Mouse (Mus musculus) brain, embryonic 14.5 days (tissue): ENCODE measurements at regions not wholly inside any gene's neighbourhood (a gene's known extent, or its start where the extent isn't known, plus 50 kb on each side); places are given as distances from the start of the nearest gene placed in this dataset.
A peak's percentile ranks its signal among the peaks of the same experiment; 100 is the strongest.

Experiments used
- DNase-seq: peaks from one replicate; pipeline ENCODE4 v3.0.0-alpha.2; 2011; ENCODE audit warnings: low read depth
- CTCF ChIP-seq: fragments of 200-500 bp; IDR thresholded peaks from 2 replicates; pipeline ENCODE4 v1.5.1; 2012; ENCODE audit warnings: inconsistent platforms, mild to moderate bottlenecking, moderate library complexity, borderline replicate concordance; ENCODE audit not compliant: insufficient read depth, insufficient read length; ENCODE audit errors: extremely low read depth
- POLR2A ChIP-seq: fragments of 200-500 bp; IDR thresholded peaks from 2 replicates; pipeline ENCODE4 v1.6.1; 2012; ENCODE audit warnings: mild to moderate bottlenecking, inconsistent platforms, borderline replicate concordance; ENCODE audit not compliant: poor library complexity, insufficient read depth, insufficient read length, severe bottlenecking; ENCODE audit errors: extremely low read depth

- DNase-seq = peak; percentile 60
- TF ChIP-seq CTCF = peak; percentile 67
- no peak for TF ChIP-seq POLR2A
These were observed 326.0 kb downstream of the Matn1 start for GRCm38 (mm10) chr4:131270192-131270591.

DNA sequence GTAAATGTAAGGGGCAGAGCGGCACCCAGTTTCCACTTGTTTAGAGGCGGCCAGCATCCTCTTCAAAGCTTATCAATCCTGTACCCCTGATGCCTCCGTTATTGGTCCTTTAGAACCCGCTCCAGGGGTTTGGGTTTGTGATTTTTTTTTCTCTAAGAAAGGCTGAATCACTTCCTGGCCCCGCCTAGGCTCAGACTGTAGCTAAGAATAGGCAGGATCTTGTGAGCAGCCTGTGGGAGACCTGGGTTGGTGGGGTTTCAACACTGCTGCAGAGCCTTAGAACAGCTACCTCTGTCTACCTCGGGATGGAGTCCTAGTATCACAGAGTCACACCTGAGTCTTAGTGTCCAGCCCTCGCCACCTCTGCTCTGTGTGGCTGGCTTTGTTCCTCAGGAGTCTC is 327.9 kb downstream of the Matn1 start:
- DNase-seq = no peak
- TF ChIP-seq CTCF (no peak), POLR2A (no peak)

DNA sequence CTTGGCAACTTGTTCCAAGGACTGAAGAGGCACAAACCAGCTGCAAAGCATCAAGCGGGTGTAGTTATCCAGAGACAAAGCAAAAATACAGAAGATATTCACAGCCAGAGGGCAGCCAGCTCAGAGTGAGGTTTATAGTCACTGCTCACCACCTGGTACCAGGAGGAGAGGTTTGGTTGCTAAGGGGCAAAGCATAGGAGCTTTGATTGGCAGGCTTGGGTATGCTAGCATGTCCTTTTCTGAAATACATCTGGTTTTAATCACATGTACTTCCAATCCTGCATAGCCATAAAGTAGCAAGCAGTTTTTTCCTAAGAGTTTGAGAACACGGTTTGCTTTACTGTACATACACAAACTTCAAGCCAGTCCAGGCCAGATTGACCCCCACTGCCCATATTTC is 349.4 kb downstream of the Matn1 start:
- no peak for TF ChIP-seq CTCF
- no peak for TF ChIP-seq POLR2A
- no peak for DNase-seq

GRCm38 (mm10) chr4:131298011-131298674 is 354.0 kb downstream of the Matn1 start:
- TF ChIP-seq POLR2A (no peak), CTCF (no peak)

DNA sequence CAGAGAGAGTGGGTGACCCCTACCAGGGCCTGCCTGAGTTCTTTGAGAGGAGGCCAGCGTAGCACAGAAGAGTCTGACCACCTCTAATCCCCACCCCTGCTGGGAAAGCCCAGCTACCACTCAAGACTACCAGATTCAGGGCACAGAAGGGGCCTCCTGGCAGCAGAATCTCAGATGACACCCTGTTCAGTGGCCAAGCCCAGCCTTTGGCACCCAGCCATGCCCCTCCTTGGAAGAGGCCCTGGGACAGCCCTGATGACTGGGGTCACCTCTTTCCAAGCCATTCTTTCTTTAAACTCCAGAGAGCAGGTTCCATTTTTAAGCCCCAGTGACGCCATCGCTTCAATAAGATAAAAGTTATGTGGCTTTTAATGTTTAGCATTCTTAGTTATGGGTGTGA is 359.8 kb downstream of the Matn1 start:
- DNase-seq = peak; percentile 42

More at GRCm38 (mm10) chr4:131298011-131298674, 354.0 kb downstream of the Matn1 start:
- DNase-seq = no peak

GRCm38 (mm10) chr4:131304361-131304777 is 360.2 kb downstream of the Matn1 start:
- peak; percentile 56 for DNase-seq
- TF ChIP-seq POLR2A (no peak), CTCF (no peak)

More for the DNA sequence above, 359.8 kb downstream of the Matn1 start:
- TF ChIP-seq POLR2A (no peak), CTCF (no peak)

GRCm38 (mm10) chr4:131314231-131314630 is 370.0 kb downstream of the Matn1 start:
- DNase-seq = no peak
- TF ChIP-seq POLR2A (no peak), CTCF (no peak)

- no peak for DNase-seq
- no peak for TF ChIP-seq POLR2A
- no peak for TF ChIP-seq CTCF
These were observed 371.9 kb downstream of the Matn1 start for GRCm38 (mm10) chr4:131316041-131316440.

- TF ChIP-seq CTCF (peak; percentile 23; the same call in 1 of the 2 replicates), POLR2A (no peak)
- DNase-seq = no peak
These were observed 378.1 kb downstream of the Matn1 start for GRCm38 (mm10) chr4:131322323-131322722.

- peak; percentile 65 for DNase-seq
- TF ChIP-seq CTCF (no peak), POLR2A (no peak)
These were observed 380.3 kb downstream of the Matn1 start for GRCm38 (mm10) chr4:131324486-131324885.

DNA sequence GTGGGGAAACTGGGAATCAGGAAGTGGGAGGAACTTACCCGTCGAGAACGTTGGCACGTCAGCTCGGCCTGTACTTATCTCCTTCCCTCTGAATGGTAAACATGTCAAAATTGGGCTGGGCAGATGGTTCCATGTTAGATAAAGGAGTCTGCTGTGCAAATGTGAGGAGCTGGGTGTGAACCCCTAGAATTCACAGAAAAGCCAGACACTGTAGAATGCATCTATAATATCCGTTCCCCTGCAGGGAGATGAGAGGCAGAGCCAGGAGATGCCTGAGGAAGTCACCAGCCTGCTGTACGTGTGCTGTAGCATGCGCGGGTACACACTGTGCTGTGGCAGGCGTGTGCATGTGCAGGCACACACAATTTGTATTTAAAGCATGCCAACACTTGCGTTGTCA is 381.0 kb downstream of the Matn1 start:
- DNase-seq = peak; percentile 59
- TF ChIP-seq CTCF = no peak
- TF ChIP-seq POLR2A = no peak

DNA sequence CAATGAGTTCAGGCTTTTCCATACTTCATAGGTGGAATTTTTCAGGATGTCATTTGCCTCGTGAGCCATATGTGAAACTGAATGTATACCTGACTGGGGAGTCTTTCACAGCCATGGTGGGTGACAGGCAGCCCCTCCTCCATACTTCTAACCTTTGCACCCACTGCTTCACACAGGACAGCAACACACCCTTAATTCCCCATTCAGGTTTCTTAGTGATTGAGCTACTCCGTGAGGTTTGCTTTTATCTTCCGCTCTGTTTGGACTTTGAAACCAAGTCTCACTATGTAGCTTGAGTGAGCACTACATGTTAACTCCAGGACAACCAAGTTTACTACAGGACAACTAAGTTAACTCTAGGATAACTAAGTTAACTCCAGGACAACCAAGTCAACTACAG is 381.4 kb downstream of the Matn1 start:
- DNase-seq = no peak
- no peak for TF ChIP-seq CTCF
- TF ChIP-seq POLR2A = no peak
